Mouse (Mus musculus): Measurements from ENCODE around the gene Mcur1.

DNA sequence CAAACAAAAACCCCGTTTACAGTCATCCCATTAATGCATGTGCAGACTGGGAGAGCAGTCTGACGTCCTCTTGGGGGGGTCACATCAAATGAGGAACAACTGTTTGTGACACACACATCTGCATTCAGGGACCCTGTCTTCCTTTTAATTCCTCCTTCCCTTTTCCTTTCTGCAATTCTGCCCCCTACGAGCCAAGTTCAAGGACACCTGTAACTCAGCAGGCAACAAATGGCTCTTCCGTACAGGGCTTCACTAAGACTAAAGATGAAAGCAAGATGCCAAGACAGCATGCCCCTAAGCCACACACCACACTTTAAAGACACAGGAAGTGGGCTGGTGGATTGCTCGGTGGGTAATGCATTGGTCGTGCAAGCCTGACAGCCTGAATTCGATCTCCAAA, 10.1 kb downstream of the Mcur1 start:
- TF ChIP-seq CTCF (IDR thresholded peaks at IDR 0.05; ENCODE audit: low read depth) = no peak
- no peak for TF ChIP-seq EP300 (IDR thresholded peaks at IDR 0.05; ENCODE audit: low read depth)

All from liver, embryonic 14.5 days (tissue).